Mouse (Mus musculus) intestine, embryonic 16.5 days (tissue): Measurements from ENCODE around the gene Ciz1. TPM values are rescaled to one million over a fixed set of nuclear protein-coding genes. Genes with fewer than 3 reads are reported as not detected.
A peak's percentile ranks its signal among the peaks of the same experiment; 100 is the strongest.

Experiments
- ATAC-seq: fragments of 200-750 bp; cut with Nextera tagmentation; 2 replicates; pipeline ENCODE4 v1.8.0; 2017; ENCODE audit warnings: moderate TSS enrichment, moderate library complexity
- H3K27ac ChIP-seq: fragments of 300-500 bp; sonication (generic); 2 replicates; pipeline ENCODE4 v1.5.1; 2014; ENCODE audit warnings: mild to moderate bottlenecking, low read length
- H3K27me3 ChIP-seq: fragments of 300-500 bp; sonication (generic); replicated peaks from 2 replicates; pipeline ENCODE4 v1.6.1; 2014; ENCODE audit warnings: low read length, control low read depth, mixed read lengths; ENCODE audit not compliant: control insufficient read depth, insufficient read depth
- H3K36me3 ChIP-seq: fragments of 300-500 bp; sonication (generic); 2 replicates; pipeline ENCODE4 v1.6.1; 2014; ENCODE audit warnings: low read length, control low read depth; ENCODE audit not compliant: control insufficient read depth, insufficient read depth
- H3K4me1 ChIP-seq: fragments of 300-500 bp; sonication (generic); 2 replicates; pipeline ENCODE4 v1.6.1; 2014; ENCODE audit warnings: low read length, control low read depth, mixed read lengths; ENCODE audit not compliant: control insufficient read depth, insufficient read depth
- H3K4me2 ChIP-seq: fragments of 300-500 bp; sonication (generic); 2 replicates; pipeline ENCODE4 v1.6.1; 2014; ENCODE audit warnings: low read depth, low read length, control low read depth
- H3K4me3 ChIP-seq: fragments of 300-500 bp; sonication (generic); 2 replicates; pipeline ENCODE4 v1.5.1; 2014; ENCODE audit warnings: mild to moderate bottlenecking, low read length
- H3K9ac ChIP-seq: fragments of 300-500 bp; sonication (generic); 2 replicates; pipeline ENCODE4 v1.6.1; 2014; ENCODE audit warnings: low read depth, low read length
- H3K9me3 ChIP-seq: fragments of 300-500 bp; sonication (generic); 2 replicates; pipeline ENCODE4 v1.6.1; 2016; ENCODE audit warnings: low read length, control low read depth; ENCODE audit not compliant: control insufficient read depth
- WGBS: fragments of 180-500 bp; shearing (Covaris S2); extraction: QIAGEN DNeasy Blood & Tissue Kit; methylation state at CpG from one replicate; pipeline ENCODE4 v1.1.7; 2014; 5-methylcytosine and 5-hydroxymethylcytosine counted together
- polyA plus RNA-seq: library from polyadenylated mRNA; unstranded; fragments of >200 nt; fragmentation: Nextera tagmentation; extraction: Ambion mirVana; gene quantifications from 2 replicates; pipeline ENCODE4 v1.2.1, GENCODE M21; 2015

Ciz1 gene
- polyA plus RNA-seq, 1 experiment from 2014 or later, result 47.1 TPM

GRCm38 (mm10) chr2:32310096-32310845 lies 41.9 kb upstream of the Ciz1 start:
- Histone ChIP-seq H3K27me3 (no peaks in the 10 kb centered on the region), H3K9ac (no peak overlapping the region), H3K9me3 (no peaks in the 10 kb centered on the region), H3K4me1 (peaks cover 16% of the 10 kb centered on the region), H3K27ac (no peak overlapping the region), H3K36me3 (peaks cover 6% of the 10 kb centered on the region), H3K4me2 (no peak overlapping the region), H3K4me3 (no peak overlapping the region)
- 87% methylated on average over 18 of the region's 18 CpGs for WGBS
- ATAC-seq, result no peak

- H3K4me3 ChIP-seq, result peak overlapping the region; percentile 69
- peaks cover 24% of the 10 kb centered on the region for H3K4me1 ChIP-seq
- H3K36me3 ChIP-seq, result peaks cover 3% of the 10 kb centered on the region; the same call in 1 of the 2 replicates
- 10% methylated on average over 42 of the region's 42 CpGs for WGBS
- H3K9ac ChIP-seq, result peak overlapping the region; percentile 76
- no peaks in the 10 kb centered on the region for H3K9me3 ChIP-seq
- peak; percentile 12 for ATAC-seq
- no peak overlapping the region for H3K27ac ChIP-seq
- H3K27me3 ChIP-seq, result no peaks in the 10 kb centered on the region
- peak overlapping the region; percentile 100 for H3K4me2 ChIP-seq
These were observed 40.4 kb upstream of the Ciz1 start for GRCm38 (mm10) chr2:32311443-32312317.

- H3K4me3 ChIP-seq, result peak overlapping the region; percentile 69
- 4% methylated on average over 48 of the region's 56 CpGs for WGBS
- H3K4me2 ChIP-seq, result peak overlapping the region; percentile 100
- H3K9me3 ChIP-seq, result no peaks in the 10 kb centered on the region
- no peaks in the 10 kb centered on the region for H3K27me3 ChIP-seq
- H3K36me3 ChIP-seq, result peaks cover 3% of the 10 kb centered on the region; the same call in 1 of the 2 replicates
- peaks cover 30% of the 10 kb centered on the region for H3K4me1 ChIP-seq
- peak overlapping the region; percentile 76 for H3K9ac ChIP-seq
- no peak overlapping the region for H3K27ac ChIP-seq
- ATAC-seq, result peak; percentile 79
These were observed 39.7 kb upstream of the Ciz1 start for GRCm38 (mm10) chr2:32312318-32312964.

GRCm38 (mm10) chr2:32314831-32315230 lies 37.3 kb upstream of the Ciz1 start:
- Histone ChIP-seq H3K36me3 (no peaks in the 10 kb centered on the region), H3K9ac (no peak overlapping the region), H3K27ac (peak overlapping the region; percentile 24; the same call in 1 of the 2 replicates), H3K4me3 (no peak overlapping the region), H3K4me1 (peaks cover 42% of the 10 kb centered on the region), H3K9me3 (no peaks in the 10 kb centered on the region), H3K27me3 (no peaks in the 10 kb centered on the region), H3K4me2 (no peak overlapping the region)
- no peak for ATAC-seq
- WGBS, result 93% methylated on average over 14 of the region's 14 CpGs

- peak overlapping the region; percentile 92 for H3K27ac ChIP-seq
- no peaks in the 10 kb centered on the region for H3K36me3 ChIP-seq
- no peaks in the 10 kb centered on the region for H3K9me3 ChIP-seq
- no peak overlapping the region for H3K4me3 ChIP-seq
- H3K9ac ChIP-seq, result peak overlapping the region; percentile 39; the same call in 1 of the 2 replicates
- WGBS, result 27% methylated on average over 8 of the region's 8 CpGs
- H3K4me2 ChIP-seq, result no peak overlapping the region
- peaks cover 46% of the 10 kb centered on the region for H3K4me1 ChIP-seq
- H3K27me3 ChIP-seq, result no peaks in the 10 kb centered on the region
- no peak for ATAC-seq
These were observed 36.4 kb upstream of the Ciz1 start for GRCm38 (mm10) chr2:32315751-32316150.

- H3K9ac ChIP-seq, result peak overlapping the region; percentile 52; the same call in 1 of the 2 replicates
These were observed 35.1 kb upstream of the Ciz1 start for GRCm38 (mm10) chr2:32316887-32317656.

GRCm38 (mm10) chr2:32317791-32318417 lies 34.2 kb upstream of the Ciz1 start:
- no peaks in the 10 kb centered on the region for H3K27me3 ChIP-seq
- peak; percentile 61 for ATAC-seq
- 10% methylated on average over 18 of the region's 19 CpGs for WGBS
- peak overlapping the region; percentile 50 for H3K4me2 ChIP-seq
- peak overlapping the region; percentile 46 for H3K4me3 ChIP-seq
- H3K36me3 ChIP-seq, result no peaks in the 10 kb centered on the region; the same call in 1 of the 2 replicates
- H3K9me3 ChIP-seq, result no peaks in the 10 kb centered on the region
- H3K9ac ChIP-seq, result peak overlapping the region; percentile 76
- peak overlapping the region; percentile 92 for H3K27ac ChIP-seq
- peaks cover 32% of the 10 kb centered on the region for H3K4me1 ChIP-seq

More at GRCm38 (mm10) chr2:32316887-32317656, 35.1 kb upstream of the Ciz1 start:
- 52% methylated on average over 20 of the region's 20 CpGs for WGBS
- no peaks in the 10 kb centered on the region for H3K27me3 ChIP-seq
- H3K4me2 ChIP-seq, result 0 out of 2 replicates have a peak overlapping the region, but pooled peaks have one; percentile 50
- H3K4me3 ChIP-seq, result no peak overlapping the region
- no peak; the same call in 1 of the 2 replicates for ATAC-seq
- H3K9me3 ChIP-seq, result no peaks in the 10 kb centered on the region
- H3K4me1 ChIP-seq, result peaks cover 34% of the 10 kb centered on the region
- no peaks in the 10 kb centered on the region for H3K36me3 ChIP-seq
- peak overlapping the region; percentile 92 for H3K27ac ChIP-seq
